Mouse (Mus musculus) CH12.LX (cell line): Measurements from ENCODE around the gene Trip12. TPM values are rescaled to one million over a fixed set of nuclear protein-coding genes. Genes with fewer than 3 reads are reported as not detected.
A peak's percentile ranks its signal among the peaks of the same experiment; 100 is the strongest.

ENCODE experiments used
- DNase-seq: peaks from one replicate; pipeline ENCODE4 v3.0.0-alpha.2; 2013; ENCODE audit errors: extremely low read depth
- H3K27ac ChIP-seq: 2 replicates; pipeline ENCODE4 v1.5.1; 2012; ENCODE audit warnings: low read depth, mild to moderate bottlenecking, control low read depth, moderate library complexity; ENCODE audit not compliant: insufficient read depth
- H3K27me3 ChIP-seq: replicated peaks from 2 replicates; pipeline ENCODE3; 2012; ENCODE audit warnings: inconsistent platforms
- H3K36me3 ChIP-seq, 2 experiments: replicated peaks in 1 of 2; 2 replicates each; pipeline versions ENCODE3 to v1.6.1; 2012; ENCODE audit warnings: inconsistent platforms in 1 of 2, low read length in 1 of 2, mild to moderate bottlenecking in 1 of 2, mixed read lengths in 1 of 2, moderate library complexity in 1 of 2; ENCODE audit not compliant: control insufficient read depth in 1 of 2, insufficient read depth in 1 of 2
- H3K4me1 ChIP-seq, 2 experiments: 2 replicates each; pipeline ENCODE4 v1.6.1; 2012; ENCODE audit warnings: inconsistent platforms in 1 of 2, moderate library complexity in 1 of 2; ENCODE audit not compliant: insufficient read depth in 2 of 2, control insufficient read depth in 1 of 2
- H3K4me2 ChIP-seq: 2 replicates; pipeline ENCODE4 v1.6.1; 2012; ENCODE audit warnings: low read depth, mild to moderate bottlenecking, control low read depth; ENCODE audit not compliant: poor library complexity, insufficient read depth, severe bottlenecking
- H3K4me3 ChIP-seq, 3 experiments: fragments of 150-350 bp in 1 of 3; sonication (generic) in 1 of 3; replicated peaks in 1 of 3; 2 replicates each; pipeline versions ENCODE3 to v1.5.1; 2011 to 2012; ENCODE audit warnings: low read depth in 2 of 3, low read length in 2 of 3, mild to moderate bottlenecking in 2 of 3, moderate library complexity in 2 of 3, control low read depth in 1 of 3, improper control_type of control experiment in 1 of 3, inconsistent platforms in 1 of 3, mixed read lengths in 1 of 3; ENCODE audit not compliant: poor library complexity in 1 of 3
- H3K79me2 ChIP-seq: replicated peaks from 2 replicates; pipeline ENCODE4 v1.6.1; 2012; ENCODE audit warnings: mild to moderate bottlenecking, moderate library complexity; ENCODE audit not compliant: control insufficient read depth, poor library complexity, insufficient read depth, severe bottlenecking; ENCODE audit errors: extremely low read depth
- H3K9ac ChIP-seq: 2 replicates; pipeline ENCODE4 v1.6.1; 2012; ENCODE audit warnings: low read depth, mild to moderate bottlenecking, control low read depth, moderate library complexity; ENCODE audit not compliant: insufficient read depth
- H3K9me3 ChIP-seq: replicated peaks from 2 replicates; pipeline ENCODE3; 2012; ENCODE audit warnings: low read length, inconsistent platforms, mixed read lengths
- CHD1 ChIP-seq: IDR thresholded peaks from 2 replicates; pipeline ENCODE4 v1.6.1; 2012; ENCODE audit warnings: low read depth, low read length, improper control_type of control experiment, inconsistent platforms
- CHD2 ChIP-seq: IDR thresholded peaks from 2 replicates; pipeline ENCODE4 v1.6.1; 2011; ENCODE audit warnings: low read length, improper control_type of control experiment
- CTCF ChIP-seq, 2 experiments: IDR thresholded peaks in 1 of 2; conservative IDR thresholded peaks in 1 of 2; 2 replicates each; pipeline ENCODE4 v1.5.1; 2011 to 2012; ENCODE audit warnings: low read depth in 2 of 2, low read length in 2 of 2, improper control_type of control experiment in 1 of 2, inconsistent platforms in 1 of 2, mild to moderate bottlenecking in 1 of 2, moderate library complexity in 1 of 2
- EP300 ChIP-seq: IDR thresholded peaks from 2 replicates; pipeline ENCODE4 v1.6.1; 2011; ENCODE audit warnings: low read length, improper control_type of control experiment
- IRF4 ChIP-seq: IDR thresholded peaks from 2 replicates; pipeline ENCODE4 v1.6.1; 2014; ENCODE audit warnings: low read depth, mild to moderate bottlenecking, inconsistent platforms, low read length, improper control_type of control experiment
- JUN ChIP-seq: IDR thresholded peaks from 2 replicates; pipeline ENCODE4 v1.6.1; 2011; ENCODE audit warnings: low read depth, mild to moderate bottlenecking, low read length, improper control_type of control experiment, moderate library complexity; ENCODE audit not compliant: insufficient read depth
- MAX ChIP-seq: IDR thresholded peaks from 2 replicates; pipeline ENCODE4 v1.6.1; 2011; ENCODE audit warnings: low read length, improper control_type of control experiment
- MEF2A ChIP-seq: IDR thresholded peaks from 2 replicates; pipeline ENCODE4 v1.6.1; 2014; ENCODE audit warnings: low read depth, mild to moderate bottlenecking, inconsistent platforms, low read length, improper control_type of control experiment, borderline replicate concordance
- MXI1 ChIP-seq: IDR thresholded peaks from 2 replicates; pipeline ENCODE4 v1.6.1; 2011; ENCODE audit warnings: mild to moderate bottlenecking, low read depth, low read length, improper control_type of control experiment
- NRF1 ChIP-seq: IDR thresholded peaks from 2 replicates; pipeline ENCODE4 v1.6.1; 2014; ENCODE audit warnings: low read depth, mild to moderate bottlenecking, inconsistent platforms, low read length, improper control_type of control experiment, moderate library complexity
- PAX5 ChIP-seq: IDR thresholded peaks from 2 replicates; pipeline ENCODE4 v1.6.1; 2012; ENCODE audit warnings: low read length, inconsistent platforms, mixed read lengths
- POLR2A ChIP-seq: IDR thresholded peaks from 2 replicates; pipeline ENCODE4 v1.6.1; 2011; ENCODE audit warnings: low read depth, mild to moderate bottlenecking, improper control_type of control experiment, low read length
- RCOR1 ChIP-seq: conservative IDR thresholded peaks from 2 replicates; pipeline ENCODE4 v1.6.1; 2012; ENCODE audit warnings: low read depth, mild to moderate bottlenecking, inconsistent platforms, low read length, improper control_type of control experiment
- SIN3A ChIP-seq: IDR thresholded peaks from 2 replicates; pipeline ENCODE4 v1.6.1; 2012; ENCODE audit warnings: low read length, improper control_type of control experiment, inconsistent platforms
- SMC3 ChIP-seq: IDR thresholded peaks from 2 replicates; pipeline ENCODE4 v1.6.1; 2011; ENCODE audit warnings: low read depth, low read length, improper control_type of control experiment
- TBP ChIP-seq: conservative IDR thresholded peaks from 2 replicates; pipeline ENCODE4 v1.6.1; 2011; ENCODE audit warnings: low read depth, low read length, improper control_type of control experiment
- USF2 ChIP-seq: conservative IDR thresholded peaks from 2 replicates; pipeline ENCODE4 v1.6.1; 2011; ENCODE audit warnings: low read depth, low read length, improper control_type of control experiment
- ZMIZ1 ChIP-seq: IDR thresholded peaks from 2 replicates; pipeline ENCODE4 v1.6.1; 2012; ENCODE audit warnings: low read depth, mild to moderate bottlenecking, inconsistent platforms, low read length, improper control_type of control experiment
- ZNF384 ChIP-seq: IDR thresholded peaks from 2 replicates; pipeline ENCODE4 v1.6.1; 2012; ENCODE audit warnings: low read depth, low read length, improper control_type of control experiment, inconsistent platforms
- dilution Hi-C: fragments of 300-500 bp; cut with MboI; formaldehyde crosslinking; loops from 2 replicates; pipeline ENCODE4 v1.14.3; 2020; ENCODE audit warnings: low sequenced_read_pairs; ENCODE audit not compliant: extremely low pct_unique_long_range_greater_than_20kb, extremely low pct_ligation_motif_present
- in situ Hi-C: fragments of 300-500 bp; cut with MboI; formaldehyde crosslinking; loops from 3 replicates; pipeline ENCODE4 v1.14.3; 2019; ENCODE audit warnings: low sequenced_read_pairs, low pct_ligation_motif_present, low pct_unique_long_range_greater_than_20kb, mixed read lengths
- polyA plus RNA-seq: library from polyadenylated mRNA; unstranded; fragments of >175 nt; gene quantifications from 2 replicates; pipeline ENCODE4 v1.2.1, GENCODE M21; 2012; ENCODE audit warnings: low read depth; ENCODE audit not compliant: insufficient read length
- total RNA-seq, 2 experiments: library from RNA; depleted of rRNA; stranded (reverse); fragments of 300-350 nt in 1 of 2; fragments of >200 nt in 1 of 2; gene quantifications; 2 replicates each; pipeline ENCODE4 v1.2.3; 2012 to 2014

The Trip12 gene
- total and polyA plus RNA-seq, 3 experiments = 75.6 to 93.8 (median 90.2) TPM

GRCm38 (mm10) chr1:84879571-84880120, 39.3 kb upstream of the Trip12 start:
- Histone ChIP-seq H3K27ac (no peak overlapping the region), H3K9me3 (no peaks in the 10 kb centered on the region)
- no peak for TF ChIP-seq POLR2A
- 0 out of 4 replicates have a peak, but pooled peaks of 1 of the 2 experiments have one; percentile 2 for TF ChIP-seq CTCF (conservative IDR thresholded peaks at IDR 0.05 in 1 of 2, IDR thresholded peaks at IDR 0.05 in 1 of 2; ENCODE audit: low read depth in 2 of 2, low read length in 2 of 2)
- no peak for TF ChIP-seq EP300
- TF ChIP-seq, all 38 proteins: peak for 1
- no peak overlapping the region for H3K4me3 ChIP-seq
- no peak overlapping the region for H3K4me2 ChIP-seq
- no peaks in the 10 kb centered on the region for H3K79me2 ChIP-seq
- H3K27me3 ChIP-seq = no peaks in the 10 kb centered on the region
- no peak for DNase-seq
- H3K4me1 ChIP-seq = no peaks in the 10 kb centered on the region
- no peak overlapping the region for H3K9ac ChIP-seq
- H3K36me3 ChIP-seq = no peaks in the 10 kb centered on the region
- in situ Hi-C loops (loop anchor here (10.0 kb wide), 1 partner anchor 155 kb away; no protein-coding TSS in a partner anchor), dilution Hi-C loops (no loop called here)

GRCm38 (mm10) chr1:84877590-84877989, 37.3 kb upstream of the Trip12 start:
- no peak overlapping the region for H3K27ac ChIP-seq
- TF ChIP-seq MAX (no peak), ZNF384 (no peak), MXI1 (no peak), MEF2A (no peak), USF2 (no peak), PAX5 (no peak), SIN3A (no peak), NRF1 (no peak), ZMIZ1 (no peak), IRF4 (no peak), CHD1 (no peak), JUN (no peak), RCOR1 (no peak), CHD2 (no peak), SMC3 (no peak), TBP (no peak), CTCF (conservative IDR thresholded peaks at IDR 0.05 in 1 of 2, IDR thresholded peaks at IDR 0.05 in 1 of 2; ENCODE audit: low read depth in 2 of 2, low read length in 2 of 2) (no peak)
- H3K79me2 ChIP-seq = no peaks in the 10 kb centered on the region
- in situ Hi-C loops = loop anchor here (10.0 kb wide), 1 partner anchor 153 kb away; no protein-coding TSS in a partner anchor
- no peaks in the 10 kb centered on the region for H3K36me3 ChIP-seq
- H3K27me3 ChIP-seq = no peaks in the 10 kb centered on the region
- DNase-seq = no peak
- H3K9me3 ChIP-seq = no peaks in the 10 kb centered on the region
- no peak overlapping the region for H3K4me2 ChIP-seq
- dilution Hi-C loops = no loop called here
- no peak overlapping the region for H3K4me3 ChIP-seq
- no peak overlapping the region for H3K9ac ChIP-seq
- no peaks in the 10 kb centered on the region for H3K4me1 ChIP-seq
